Mouse (Mus musculus): ENCODE measurements at regions not wholly inside any gene's neighbourhood (a gene's known extent, or its start where the extent isn't known, plus 50 kb on each side); places are given as distances from the start of the nearest gene placed in this dataset.

- no peak for TF ChIP-seq POLR2A (IDR thresholded peaks at IDR 0.05; ENCODE audit: control insufficient read depth, low read depth, low read length)
- no peak for TF ChIP-seq CTCF (IDR thresholded peaks at IDR 0.05; ENCODE audit: control insufficient read depth, insufficient read depth, insufficient replicate concordance, low read depth, low read length)
Observed at GRCm38 (mm10) chr2:72866366-72866688, 113.9 kb downstream of the Sp3 start.

Measured in testis, adult 2 months (tissue).